Mouse (Mus musculus) lung, postnatal 4 days (tissue): Measurements from ENCODE around the gene L3mbtl4.

Experiments used
- DNase-seq, 2 experiments: peaks; one replicate each; pipeline ENCODE4 v3.0.0; 2021

L3mbtl4 gene

DNA sequence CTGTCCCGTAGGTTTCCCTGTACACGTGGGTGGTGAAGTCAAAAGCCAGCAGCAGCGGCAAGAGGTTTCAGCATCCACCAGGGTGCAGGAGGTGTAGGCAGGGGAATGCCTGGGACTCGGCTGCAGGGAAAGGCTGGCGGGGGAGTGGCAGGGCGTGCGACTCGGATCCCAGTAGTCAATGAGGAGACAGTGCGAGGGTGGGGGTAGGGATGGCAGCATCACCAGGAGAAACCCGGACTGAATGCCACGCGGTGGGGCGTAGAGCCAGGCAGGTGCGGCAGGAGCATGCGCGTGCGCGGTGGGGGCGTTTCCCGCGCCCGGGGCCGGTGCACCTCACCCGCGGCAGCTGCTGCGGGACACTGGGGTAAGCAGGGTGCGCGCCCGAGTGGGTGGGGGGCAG lies at the start of gene L3mbtl4:
TSS of gene L3mbtl4 (plus strand) at position 271 of the 400 bp plus-strand sequence.
- peak; percentile 6 to 23 for DNase-seq

DNA sequence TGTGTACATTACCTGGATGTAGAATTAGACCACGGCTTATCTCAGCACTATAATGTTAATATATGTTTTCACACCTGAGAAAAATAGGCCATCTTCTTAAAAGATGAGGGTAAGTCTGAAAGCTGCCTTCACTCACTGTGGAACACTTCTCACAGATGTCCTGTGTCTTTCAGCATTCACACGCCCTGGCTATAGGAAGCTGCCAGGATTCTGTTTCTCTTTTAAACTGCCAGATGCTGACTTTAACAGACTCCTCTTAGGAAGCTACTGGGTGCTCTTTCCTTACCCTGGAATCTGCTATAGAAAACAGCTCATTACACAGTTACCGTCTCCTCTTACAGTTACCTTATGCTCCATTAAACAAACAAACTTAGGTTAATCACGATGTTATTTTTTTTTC lies 43.1 kb upstream of the L3mbtl4 start:
- DNase-seq: no peak

DNA sequence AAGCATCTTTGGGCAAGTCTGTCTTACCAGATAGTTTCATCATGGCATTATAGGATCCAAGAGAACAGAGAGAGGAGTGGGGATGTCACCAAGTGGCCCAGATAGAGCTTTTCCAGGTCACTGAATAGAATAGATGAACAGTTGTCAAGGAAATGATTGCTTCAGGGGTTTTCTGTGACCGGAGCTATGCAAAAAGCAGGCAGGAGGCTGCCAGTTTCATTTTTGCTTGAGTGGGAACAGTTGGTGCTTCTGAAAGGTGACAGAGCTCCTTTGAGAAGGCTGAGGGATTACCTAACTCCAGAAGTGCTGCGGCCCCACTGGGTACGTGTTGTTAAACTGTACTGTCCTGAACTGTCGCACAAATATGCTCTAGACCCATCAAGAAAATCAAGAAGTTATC lies 38.2 kb upstream of the L3mbtl4 start:
- DNase-seq: no peak

DNA sequence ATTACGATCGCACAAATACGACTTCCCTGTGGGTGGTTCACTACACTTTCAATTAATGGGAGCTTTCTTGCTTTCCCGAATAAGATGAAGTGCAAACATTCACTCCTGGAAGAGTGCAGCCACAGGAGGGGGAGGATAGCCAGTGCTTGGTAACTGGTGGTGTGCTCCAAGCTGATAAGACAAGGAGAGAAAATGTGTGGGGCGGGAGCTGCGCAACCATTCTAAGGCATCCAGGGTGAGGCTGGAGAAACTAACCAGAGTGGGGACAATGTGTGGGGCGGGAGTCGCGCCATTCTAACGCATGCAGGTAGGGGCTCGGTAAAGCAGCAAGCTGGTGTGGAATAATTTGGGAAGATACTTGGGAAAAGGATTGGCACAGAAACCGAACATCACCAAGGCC lies 36.6 kb upstream of the L3mbtl4 start:
- no peak for DNase-seq

DNA sequence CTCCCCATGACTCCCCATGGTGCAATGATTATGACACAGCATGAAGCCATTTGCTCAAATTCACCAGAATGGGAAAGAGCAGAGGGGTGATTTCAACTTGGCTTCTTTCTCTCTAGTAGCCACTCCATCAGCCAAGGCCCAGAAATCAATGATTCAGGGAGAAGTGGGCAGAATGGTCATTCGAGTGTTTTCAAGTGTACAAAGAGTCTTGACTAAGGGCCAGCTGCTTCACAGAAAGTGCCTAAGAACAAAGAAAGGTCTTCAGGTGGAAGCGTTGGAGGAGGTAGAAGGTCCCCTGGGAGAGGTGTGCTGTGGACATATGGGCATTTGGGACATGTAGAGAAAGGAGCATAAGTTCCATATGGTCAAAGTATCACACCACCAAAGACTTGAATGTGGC lies 33.4 kb upstream of the L3mbtl4 start:
- peak in 1 of 2 experiments; percentile 14 for DNase-seq

DNA sequence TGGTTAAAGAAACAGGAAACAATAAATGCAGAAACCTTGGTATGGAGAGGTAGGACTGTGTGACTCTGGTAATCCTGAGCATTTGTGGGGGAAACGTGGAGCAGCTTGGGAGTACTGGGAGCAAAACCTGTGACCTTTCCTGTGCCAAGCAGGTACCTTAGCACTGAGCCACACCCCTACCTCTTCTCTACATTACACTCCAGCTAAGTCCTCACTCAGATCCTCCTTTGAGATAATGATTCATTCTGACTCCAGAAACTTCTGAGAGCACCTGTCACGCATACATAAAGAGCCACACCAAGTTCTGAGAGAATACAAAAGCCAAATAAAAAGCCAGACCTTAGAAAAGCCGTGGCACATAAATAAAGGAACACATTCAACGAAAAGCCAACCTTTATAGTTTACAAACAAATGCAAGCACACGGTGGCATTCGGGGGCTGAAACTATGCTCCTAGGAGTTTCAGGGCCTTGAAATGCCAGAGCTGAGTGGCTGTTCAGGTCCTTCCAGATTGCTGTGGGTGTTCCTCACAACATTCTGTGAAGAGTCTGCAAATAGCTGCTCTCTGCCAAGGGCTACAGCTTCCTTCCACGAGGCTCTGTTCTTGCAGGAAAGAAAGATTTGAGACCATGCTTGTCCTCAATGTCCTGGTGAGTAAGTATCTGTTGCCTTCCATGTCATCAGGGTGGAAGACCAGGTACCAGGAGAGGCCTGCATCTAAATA lies 8.6 kb upstream of the L3mbtl4 start:
- DNase-seq: peak in 1 of 2 experiments; percentile 32

DNA sequence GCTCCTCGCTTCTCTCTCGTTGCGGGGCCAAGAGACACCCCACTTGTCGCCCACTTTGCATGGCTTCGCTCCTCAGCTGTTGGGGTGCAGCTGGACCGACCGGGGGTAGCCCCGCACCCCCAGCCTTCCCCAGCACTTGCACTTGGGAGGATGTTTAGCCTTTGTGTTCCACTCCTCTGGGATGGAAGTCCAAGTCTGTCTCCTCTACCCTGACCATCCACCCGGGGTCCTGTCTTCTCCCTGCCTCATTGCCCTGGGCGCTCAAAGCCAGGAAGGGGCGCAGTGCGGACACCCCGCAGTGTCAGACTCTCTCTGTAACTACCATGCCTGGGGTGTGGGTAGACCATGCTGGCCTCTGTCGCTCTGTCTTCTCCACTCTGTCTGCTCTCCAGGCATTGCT lies 357 bp downstream of the L3mbtl4 start:
- no peak for DNase-seq

DNA sequence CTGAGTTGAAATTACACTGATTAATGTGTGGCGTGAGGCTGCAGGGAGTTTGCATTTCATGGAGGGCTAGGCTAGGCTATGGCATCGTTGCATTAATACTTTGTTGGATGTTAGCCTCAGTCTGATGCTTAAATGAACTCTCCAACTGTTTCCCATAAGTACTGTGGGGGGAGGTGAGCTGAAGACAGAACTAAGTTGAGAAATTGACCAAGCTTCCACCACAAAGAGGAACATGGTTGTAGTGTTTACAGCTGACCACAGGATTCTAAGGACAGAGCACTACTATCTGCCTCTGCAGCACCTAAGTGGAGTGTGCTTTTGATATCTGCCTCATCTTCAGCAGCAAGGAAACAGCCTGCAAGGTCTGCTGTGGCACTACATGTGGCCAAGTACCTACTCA lies 1.5 kb downstream of the L3mbtl4 start:
- DNase-seq: no peak

DNA sequence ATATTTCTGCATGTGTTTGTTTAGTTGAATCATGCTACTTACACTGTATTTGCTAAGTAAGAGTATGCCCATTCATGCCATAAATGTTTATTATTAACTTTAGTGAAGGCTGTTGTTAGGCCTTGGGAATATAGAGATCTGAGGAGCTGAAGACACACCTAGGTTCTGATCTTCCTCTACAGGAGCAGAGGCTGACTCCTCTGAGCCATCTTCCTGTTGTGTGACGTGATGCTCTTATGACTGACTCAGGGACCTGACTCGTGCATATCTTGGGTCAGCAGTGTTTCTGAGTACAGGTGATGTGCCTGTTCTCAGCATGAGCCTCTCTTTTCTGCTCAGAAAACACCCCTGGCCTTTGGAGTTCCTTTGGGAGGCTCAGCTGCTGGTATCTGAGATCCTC lies 7.3 kb downstream of the L3mbtl4 start:
- no peak for DNase-seq

DNA sequence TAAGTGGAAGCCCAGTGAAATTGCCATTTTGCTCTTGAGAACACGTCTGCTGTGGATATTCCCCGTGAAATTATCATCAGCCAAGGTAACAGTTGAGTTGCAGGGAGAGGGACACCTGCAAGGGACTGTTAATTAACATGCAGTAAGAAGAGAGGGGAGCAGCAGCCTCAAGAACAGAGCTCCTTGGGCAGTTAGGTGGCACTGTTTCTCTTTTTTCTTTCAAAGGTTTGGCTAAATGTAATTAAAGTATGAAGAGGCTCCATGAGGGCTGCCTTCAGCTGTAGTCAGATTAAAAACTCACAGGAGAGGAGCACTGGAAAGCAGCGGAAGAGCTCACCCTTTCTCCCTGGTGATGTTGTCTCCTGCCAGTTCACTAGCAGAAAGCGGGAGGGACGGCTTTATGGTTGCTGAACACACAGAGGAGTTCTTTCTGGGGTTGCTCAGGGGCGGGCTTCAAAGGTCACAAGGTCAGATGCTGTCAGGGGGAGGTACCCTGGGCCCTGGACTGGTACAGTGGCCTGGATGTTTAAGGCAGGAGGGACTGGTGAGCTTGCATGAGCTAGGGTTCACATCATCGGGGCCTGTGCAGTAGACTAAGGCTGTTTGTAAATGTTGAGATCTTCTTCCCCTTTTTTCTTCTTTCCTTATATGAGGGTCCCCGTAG lies 11.7 kb downstream of the L3mbtl4 start:
- no peak for DNase-seq

DNA sequence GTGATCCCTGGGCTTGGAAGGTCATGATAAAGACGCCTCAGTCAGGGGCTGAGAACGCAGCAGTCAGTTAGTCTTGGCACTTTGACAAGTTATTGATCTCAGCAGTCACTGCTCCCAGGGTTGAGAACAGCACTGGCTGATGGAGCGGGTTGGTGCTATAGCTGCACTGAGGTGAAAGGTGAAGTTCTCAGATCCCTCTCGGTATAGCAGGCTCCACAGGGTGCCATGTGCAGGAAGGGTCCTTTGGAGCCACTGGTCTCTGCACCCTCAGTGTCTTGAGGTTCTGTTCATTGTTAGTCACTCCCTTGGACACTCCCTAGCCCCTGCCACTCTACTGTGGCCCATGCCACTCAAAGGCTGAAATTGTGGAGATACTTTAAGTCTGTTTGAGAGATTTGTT lies 14.5 kb downstream of the L3mbtl4 start:
- DNase-seq: no peak

DNA sequence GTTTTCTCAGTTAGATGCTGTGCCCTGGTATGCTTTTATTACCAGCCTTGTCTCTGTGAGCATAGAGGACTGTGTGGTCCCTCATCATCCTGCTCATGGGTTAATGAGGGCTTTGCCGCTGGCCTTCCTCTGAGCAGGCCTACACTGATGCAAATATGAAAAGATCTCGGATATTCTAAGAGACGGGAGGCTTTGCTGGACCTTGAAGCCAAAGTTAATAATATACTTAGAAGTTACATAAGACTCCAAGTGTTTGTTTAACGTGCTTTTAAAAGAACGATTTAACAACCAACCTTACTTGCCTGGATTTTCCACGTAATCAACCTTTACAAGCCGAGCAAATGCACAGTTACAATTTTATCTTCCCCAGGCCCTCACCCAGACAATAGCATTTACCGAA lies 15.1 kb downstream of the L3mbtl4 start:
- no peak for DNase-seq

DNA sequence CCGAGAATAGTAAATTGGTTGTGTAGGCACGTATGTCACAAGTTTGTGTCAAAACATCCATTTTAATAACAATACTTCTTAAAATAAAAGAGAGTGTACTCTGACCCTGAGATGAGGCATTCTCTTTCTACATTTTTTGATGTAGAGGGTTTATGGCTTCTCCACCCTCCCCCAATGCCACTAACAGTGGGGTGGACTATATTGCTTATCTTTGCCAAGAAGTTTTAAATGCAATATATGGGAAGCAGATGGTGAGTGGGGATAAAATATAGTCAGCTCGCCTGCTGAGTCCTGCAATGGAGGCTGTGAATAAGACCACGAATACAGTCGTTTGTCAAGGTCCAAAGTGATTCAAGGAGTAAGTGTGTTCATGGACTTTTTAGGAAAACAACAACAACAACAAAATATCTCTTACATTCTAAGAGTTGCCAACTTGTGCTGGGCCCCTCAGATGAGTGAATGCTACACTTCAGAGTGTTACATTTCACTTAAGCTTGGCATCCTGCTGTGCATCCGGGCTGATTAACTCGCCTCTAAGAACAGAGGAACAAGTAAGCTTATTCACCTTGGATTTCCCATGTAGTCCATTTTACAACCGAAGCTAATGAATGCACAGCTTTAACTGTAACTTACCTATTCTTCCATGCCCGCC lies 18.2 kb downstream of the L3mbtl4 start:
- DNase-seq: no peak

DNA sequence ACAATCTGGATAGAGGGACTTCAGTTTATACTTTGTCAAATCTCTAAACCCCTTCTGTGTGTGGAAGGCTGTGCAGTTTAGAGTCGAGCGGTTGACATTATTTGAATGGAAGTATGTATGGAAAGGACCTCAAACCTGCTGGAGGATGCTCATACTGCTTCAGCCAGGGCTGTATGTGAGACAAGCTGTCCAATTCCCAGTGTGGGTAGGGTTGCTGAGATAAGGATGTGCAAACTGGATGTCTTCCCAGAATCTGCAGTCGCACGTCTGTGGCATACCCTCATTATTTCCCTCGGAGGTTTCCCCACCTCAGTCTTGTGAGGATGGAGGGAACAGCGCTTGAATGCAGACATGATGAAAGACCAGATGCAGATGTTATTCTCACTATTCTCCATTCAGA lies 34.8 kb downstream of the L3mbtl4 start:
- no peak for DNase-seq

DNA sequence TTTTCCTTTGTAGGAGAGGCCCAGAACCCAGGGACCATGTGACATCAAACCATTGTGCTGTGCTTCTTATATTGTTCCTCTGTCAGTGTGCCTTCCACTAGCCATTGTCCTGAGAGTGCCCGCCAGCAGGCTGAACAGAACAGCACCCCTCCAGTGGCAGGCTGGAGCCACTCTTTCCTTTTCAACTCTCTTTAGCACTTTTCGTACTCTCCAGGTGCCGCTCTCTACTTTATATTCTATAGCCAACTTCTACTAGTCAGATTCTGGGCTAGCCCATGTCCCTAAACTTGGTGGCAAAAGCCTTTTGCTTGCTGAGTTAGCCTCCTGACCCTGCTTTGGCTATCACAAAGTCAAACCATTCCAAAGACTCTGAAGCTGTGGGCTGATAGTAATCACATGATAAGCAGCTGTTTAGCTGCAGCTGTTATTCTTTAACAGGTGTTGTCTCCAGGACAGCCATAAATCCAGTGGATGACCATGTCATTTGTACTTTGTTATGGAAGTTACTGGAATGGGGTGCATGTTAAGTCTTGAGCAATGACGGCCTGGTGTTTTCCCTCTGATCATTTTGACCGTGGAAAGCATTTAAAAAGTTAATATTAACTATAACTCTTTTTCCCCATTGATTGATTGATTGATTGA lies 38.8 kb downstream of the L3mbtl4 start:
- DNase-seq: no peak

DNA sequence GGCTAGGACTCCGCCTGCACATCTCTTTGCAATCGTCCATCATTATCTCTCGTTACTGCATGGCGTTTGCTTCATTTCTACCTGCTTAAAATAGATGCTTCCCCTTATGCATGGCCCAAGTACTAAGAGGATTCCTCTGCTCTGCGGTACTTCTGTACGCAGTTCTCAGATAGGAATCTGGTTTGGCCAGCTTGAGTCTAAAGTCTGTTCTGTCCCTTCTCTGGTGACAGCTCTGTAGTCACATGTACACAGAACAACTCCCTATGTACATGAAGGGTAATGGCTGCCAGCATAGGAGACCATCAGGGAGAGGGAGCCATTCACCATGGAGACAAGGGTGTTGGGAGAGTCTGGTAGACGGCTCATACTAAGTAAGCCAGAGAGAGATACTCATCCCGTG lies 47.3 kb downstream of the L3mbtl4 start:
- DNase-seq: no peak

DNA sequence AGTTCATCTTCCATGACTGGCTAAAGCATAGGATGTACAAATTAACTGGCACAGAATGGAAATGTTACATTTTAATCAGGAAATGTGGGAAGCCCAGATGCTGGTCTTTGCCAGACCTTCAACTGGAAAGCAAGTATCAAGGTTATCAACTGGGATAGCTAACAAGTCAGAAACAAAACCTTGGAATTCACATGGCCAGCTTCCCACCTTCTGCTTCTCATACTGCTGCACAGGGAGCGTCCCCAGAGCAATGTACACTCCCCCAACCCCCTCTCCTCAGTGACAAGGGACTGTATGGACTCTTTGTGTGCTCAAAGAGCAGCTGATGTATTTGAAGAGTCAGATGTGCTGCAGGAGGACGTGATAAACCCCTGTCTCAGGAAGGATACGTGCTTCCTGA lies 49.0 kb downstream of the L3mbtl4 start:
- DNase-seq: no peak

DNA sequence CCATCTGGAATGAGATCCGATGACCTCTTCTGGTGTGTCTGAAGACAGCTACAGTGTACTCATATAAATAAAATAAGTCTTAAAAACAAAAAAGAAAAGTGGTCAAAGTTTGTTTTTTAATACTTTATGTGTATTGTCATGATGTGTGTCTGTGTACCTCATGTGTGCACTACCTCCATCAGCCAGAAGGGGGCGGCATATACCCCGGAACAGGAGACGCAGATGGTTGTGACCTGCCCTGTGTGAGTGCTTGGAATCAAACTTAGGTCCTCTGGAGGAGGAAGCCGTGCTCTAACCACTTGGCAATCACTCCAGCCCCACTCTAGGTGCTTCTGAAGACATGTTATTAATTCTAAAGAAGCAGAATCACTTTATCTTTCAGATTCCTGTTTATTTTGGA lies 58.6 kb downstream of the L3mbtl4 start:
- no peak for DNase-seq

DNA sequence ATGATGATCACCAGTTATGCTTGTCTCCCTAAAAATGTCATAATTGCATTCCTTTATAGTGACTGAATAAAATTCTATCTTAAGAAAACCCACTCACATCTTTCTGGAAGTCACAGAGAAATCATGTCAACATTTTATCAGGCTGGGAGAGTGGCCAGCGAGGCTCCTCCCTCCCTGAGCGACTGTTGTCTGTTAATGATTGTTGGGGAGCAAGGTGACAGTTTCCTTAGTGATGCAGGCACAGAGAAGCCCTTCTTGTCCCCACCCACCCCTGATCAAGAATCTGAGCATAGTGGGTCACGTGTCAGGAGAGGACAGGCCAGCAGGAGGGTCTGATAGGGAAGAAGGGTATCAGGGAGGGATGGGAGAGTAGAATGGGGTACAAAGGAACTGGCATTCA lies 59.8 kb downstream of the L3mbtl4 start:
- DNase-seq: no peak

DNA sequence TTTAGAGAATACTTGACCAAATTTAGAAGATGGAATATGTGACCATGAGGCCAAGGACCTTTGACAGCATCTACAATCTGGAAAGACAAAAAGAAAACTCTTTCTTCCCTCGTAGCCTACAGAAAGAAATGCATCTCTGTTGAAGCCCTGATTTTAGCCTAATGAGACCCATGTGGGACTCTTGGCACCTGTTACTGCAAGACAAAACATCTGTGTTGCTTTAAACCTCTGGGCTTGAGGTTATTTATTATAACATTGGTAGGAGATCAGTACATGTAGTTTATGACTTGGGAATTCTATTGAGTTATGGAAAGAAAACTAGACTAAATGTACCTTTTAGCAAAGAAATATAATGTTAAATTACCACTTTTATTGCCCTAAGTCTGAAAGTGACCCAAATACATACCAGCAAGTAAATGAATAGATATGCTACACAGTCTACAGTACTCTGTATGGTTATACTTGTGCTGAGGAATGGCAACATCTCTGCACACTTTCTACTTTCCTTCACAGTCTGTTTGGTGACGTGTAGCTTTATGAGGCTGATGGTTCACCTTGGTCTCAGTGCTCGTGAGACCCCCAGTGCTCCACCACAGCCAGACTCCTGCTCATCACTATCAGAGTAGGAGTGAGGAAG lies 65.4 kb downstream of the L3mbtl4 start:
- DNase-seq: no peak

DNA sequence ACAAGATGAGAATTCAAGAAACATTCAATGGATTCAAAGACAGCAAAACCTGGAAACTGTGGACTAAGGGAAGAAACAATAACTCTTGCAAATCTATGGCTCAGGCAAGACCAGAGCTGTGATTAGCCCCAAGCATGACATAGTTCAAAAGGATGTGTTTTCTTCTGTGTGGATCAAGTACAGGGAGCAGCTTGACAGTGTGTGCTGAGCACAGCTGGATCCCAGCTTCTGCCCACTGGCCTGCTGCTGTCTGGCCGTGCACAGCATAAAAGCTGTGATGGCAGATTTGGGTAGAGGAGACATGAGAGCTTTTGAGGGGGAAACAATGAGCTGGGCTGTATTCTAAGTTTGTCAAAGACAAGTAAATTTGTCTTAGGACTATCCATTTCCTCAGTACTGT lies 84.1 kb downstream of the L3mbtl4 start:
- DNase-seq: no peak

DNA sequence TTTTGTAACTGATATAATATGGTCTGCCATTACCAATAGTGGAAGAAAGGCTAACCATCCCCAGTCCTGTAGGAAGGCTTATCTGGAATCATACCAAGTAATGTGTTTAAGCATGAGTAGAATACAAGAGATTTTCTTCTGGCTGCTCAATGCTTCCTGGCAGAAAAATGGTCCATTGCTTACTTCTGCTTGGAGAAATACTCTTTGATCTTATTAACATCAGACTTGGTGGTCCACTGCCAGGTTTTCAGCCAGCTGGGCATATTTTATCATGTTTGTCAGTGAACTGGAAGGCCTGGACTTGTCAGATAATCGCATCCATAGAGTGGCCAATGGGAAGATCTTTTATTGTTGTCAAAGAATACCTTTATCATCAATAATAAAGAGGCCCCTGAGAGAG lies 97.5 kb downstream of the L3mbtl4 start:
- no peak for DNase-seq

DNA sequence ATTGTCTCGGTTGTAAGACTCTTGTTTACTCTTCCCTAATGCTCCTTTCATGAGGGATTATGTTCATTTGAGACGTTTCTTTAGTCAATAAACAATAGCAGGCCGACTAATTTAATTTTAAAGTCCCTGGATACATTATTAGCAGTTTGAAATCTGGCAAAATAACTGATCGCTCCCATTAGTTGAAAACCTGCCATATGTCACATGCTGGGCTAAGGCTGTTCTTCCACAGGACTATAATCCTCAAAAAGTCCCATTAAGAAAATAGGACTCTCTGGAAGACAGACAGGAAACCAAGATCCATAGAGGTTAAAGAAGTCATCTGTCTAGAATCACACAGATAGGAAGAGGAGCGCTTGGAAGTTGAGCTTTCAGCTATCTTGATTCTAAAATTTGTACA lies 114.9 kb downstream of the L3mbtl4 start:
- DNase-seq: no peak
